In the genomic region with DNA sequence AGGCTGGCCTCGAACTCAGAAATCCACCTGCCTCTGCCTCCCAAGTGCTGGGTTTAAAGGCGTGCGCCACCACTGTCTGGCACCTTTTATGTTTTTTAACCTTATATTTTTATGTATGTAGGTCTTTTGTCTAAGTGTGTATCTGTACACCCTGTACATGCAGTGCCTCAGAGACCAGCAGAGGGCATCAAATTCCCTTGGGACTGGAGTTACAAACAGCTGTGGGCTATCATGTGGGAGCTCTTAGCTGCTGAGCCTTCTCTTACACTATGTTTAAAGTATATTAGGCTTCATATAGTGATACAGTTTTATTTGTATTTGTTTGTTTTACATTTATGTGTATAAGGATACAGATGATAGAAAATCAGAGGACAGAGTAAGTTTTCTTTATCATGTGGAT, we compare ENCODE assay signal across 8 mouse cellular contexts. TPM values are rescaled to one million over a fixed set of nuclear protein-coding genes. Genes with fewer than 3 reads are reported as not detected.
A peak's percentile ranks its signal among the peaks of the same experiment; 100 is the strongest.
DNase-seq lines count a peak whose midpoint lies in the region; ATAC-seq and TF ChIP-seq lines count a peak whose summit lies in the region.

No protein-coding gene starts in this region.

- no peaks in the 10 kb centered on the region for H3K9me3 ChIP-seq in hindbrain, embryonic 11.5 days (ENCODE audit: control insufficient read depth, low read length)
- no peaks in the 10 kb centered on the region for H3K9me3 ChIP-seq in hindbrain, embryonic 13.5 days

- H3K4me1 ChIP-seq in hindbrain, embryonic 11.5 days (replicated peaks; ENCODE audit: control insufficient read depth, insufficient read depth, low read length) = no peaks in the 10 kb centered on the region
- H3K4me1 ChIP-seq in hindbrain, embryonic 13.5 days (replicated peaks) = no peaks in the 10 kb centered on the region
- H3K4me1 ChIP-seq in lung, adult 2 months (ENCODE audit: control insufficient read depth, insufficient read depth, low read length) = peaks cover 3% of the 10 kb centered on the region; the same call in 1 of the 2 replicates

- no peak for TF ChIP-seq POLR2A in lung, adult 2 months (IDR thresholded peaks at IDR 0.05; ENCODE audit: borderline replicate concordance, extremely low read depth, low read depth, low read length)

- DNase-seq in hindbrain, embryonic 11.5 days (ENCODE audit: low spot score) = peak; percentile 40
- peak; percentile 61 to 68 for DNase-seq in B cell, adult 2 months
- peak; percentile 58 for DNase-seq in NIH3T3 (ENCODE audit: low read depth)
- no peak for DNase-seq in lung, adult 2 months
- DNase-seq in spleen, postnatal 4 days (ENCODE audit: low spot score in 2 of 2) = no peak
- DNase-seq in layer of hippocampus, postnatal 10 days (ENCODE audit: low spot score in 2 of 2) = no peak
- DNase-seq in cerebellum, adult 9-11 months = no peak

- no peak overlapping the region for H3K4me3 ChIP-seq in hindbrain, embryonic 11.5 days (ENCODE audit: low read depth, low read length)
- H3K4me3 ChIP-seq in hindbrain, embryonic 13.5 days = no peak overlapping the region
- H3K4me3 ChIP-seq in lung, adult 2 months (replicated peaks; ENCODE audit: extremely low read depth, low read depth, low read length) = no peak overlapping the region

- peaks cover 8% of the 10 kb centered on the region; the same call in 1 of the 2 replicates for H3K36me3 ChIP-seq in hindbrain, embryonic 11.5 days (ENCODE audit: control insufficient read depth, insufficient read depth, low read length)
- H3K36me3 ChIP-seq in hindbrain, embryonic 13.5 days = peaks cover 91% of the 10 kb centered on the region

- 99% methylated on average over 3 of the region's 3 CpGs for WGBS in hindbrain, embryonic 11.5 days
- WGBS in hindbrain, embryonic 13.5 days = 91% methylated on average over 3 of the region's 3 CpGs
- WGBS in lung, adult 2 months = 96% methylated on average over 3 of the region's 3 CpGs

- H3K27me3 ChIP-seq in hindbrain, embryonic 11.5 days (ENCODE audit: control insufficient read depth, insufficient read depth, low read length) = no peaks in the 10 kb centered on the region
- no peaks in the 10 kb centered on the region for H3K27me3 ChIP-seq in hindbrain, embryonic 13.5 days

- no peak overlapping the region for H3K9ac ChIP-seq in hindbrain, embryonic 11.5 days (ENCODE audit: low read depth, low read length)
- no peak overlapping the region for H3K9ac ChIP-seq in hindbrain, embryonic 13.5 days

- H3K27ac ChIP-seq in hindbrain, embryonic 11.5 days (ENCODE audit: low read depth, low read length) = no peak overlapping the region
- no peak overlapping the region for H3K27ac ChIP-seq in hindbrain, embryonic 13.5 days

- ATAC-seq in hindbrain, embryonic 11.5 days (ENCODE audit: low FRiP score) = no peak
- no peak for ATAC-seq in hindbrain, embryonic 13.5 days (ENCODE audit: low FRiP score)

- H3K4me2 ChIP-seq in hindbrain, embryonic 11.5 days (replicated peaks; ENCODE audit: low read depth, low read length) = no peak overlapping the region
- H3K4me2 ChIP-seq in hindbrain, embryonic 13.5 days = no peak overlapping the region

- 0 out of 2 replicates have a peak, but pooled peaks have one; percentile 9 for TF ChIP-seq CTCF in lung, adult 2 months (IDR thresholded peaks at IDR 0.05; ENCODE audit: insufficient read depth, low read length)

RNA-seq across cellular contexts. Expression of gene Map6d1, which starts 45.6 kb away (rescaled TPM):
- polyA plus RNA-seq in hindbrain, embryonic 11.5 days (2014; fragmentation: Nextera tagmentation; extraction: Ambion mirVana) = 1.7 and 1.8 TPM in 2 replicates
- 2.9 and 3.1 TPM in 2 replicates for polyA plus RNA-seq in hindbrain, embryonic 13.5 days (2015; fragmentation: Nextera tagmentation; extraction: Ambion mirVana)
- polyA plus RNA-seq in lung, adult 2 months (2012; rRNA removed) = not detected in 2 replicates
- 10 to 100 TPM; 15.9 to 16.6 TPM for total RNA-seq in layer of hippocampus, postnatal 10 days (2021)

RNA-seq across cellular contexts. Expression of gene Yeats2, which starts 54.7 kb away (rescaled TPM):
- 31.1 and 32.8 TPM in 2 replicates for polyA plus RNA-seq in hindbrain, embryonic 11.5 days (2014; fragmentation: Nextera tagmentation; extraction: Ambion mirVana)
- polyA plus RNA-seq in hindbrain, embryonic 13.5 days (2015; fragmentation: Nextera tagmentation; extraction: Ambion mirVana) = 24.7 and 26.1 TPM in 2 replicates
- polyA plus RNA-seq in lung, adult 2 months (2012; rRNA removed) = 21.1 and 26.4 TPM in 2 replicates
- total RNA-seq in layer of hippocampus, postnatal 10 days (2021) = 10 to 100 TPM; 48.9 to 56.3 TPM

Comparison
In these comparisons a context has a peak if more than half of its experiments do, and no peak if none do; other contexts are left out.
1. DNase-seq: peak in hindbrain, embryonic 11.5 days (single experiment), B cell, adult 2 months (2 of 2) and NIH3T3 (single experiment); none in lung, adult 2 months (single experiment), spleen, postnatal 4 days (0 of 2), layer of hippocampus, postnatal 10 days (0 of 2) and cerebellum, adult 9-11 months (single experiment).